Mouse (Mus musculus) MEL (cell line): ENCODE data around the gene Gm1123. TPM values are rescaled to one million over a fixed set of nuclear protein-coding genes. Genes with fewer than 3 reads are reported as not detected.

Experiments used
- DNase-seq: peaks from one replicate; pipeline ENCODE4 v3.0.0; 2011; ENCODE audit warnings: low read depth, low spot score
- H3K27ac ChIP-seq: 2 replicates; pipeline ENCODE4 v1.5.1; 2012; ENCODE audit warnings: low read depth, mild to moderate bottlenecking, control low read depth, low read length, moderate library complexity; ENCODE audit not compliant: control insufficient read depth
- H3K27me3 ChIP-seq, 2 experiments: fragments of 150-350 bp in 1 of 2; sonication (generic) in 1 of 2; 2 replicates each; pipeline ENCODE4 v1.6.1; 2012; ENCODE audit warnings: low read length in 2 of 2, mild to moderate bottlenecking in 2 of 2, improper control_type of control experiment in 1 of 2, moderate library complexity in 1 of 2; ENCODE audit not compliant: insufficient read depth in 2 of 2, control insufficient read depth in 1 of 2
- H3K36me3 ChIP-seq, 2 experiments: 2 replicates each; pipeline ENCODE4 v1.6.1; 2012 to 2014; ENCODE audit warnings: low read length in 2 of 2, improper control_type of control experiment in 1 of 2, inconsistent platforms in 1 of 2, mild to moderate bottlenecking in 1 of 2; ENCODE audit not compliant: insufficient read depth in 2 of 2, control insufficient read depth in 1 of 2
- H3K4me1 ChIP-seq, 2 experiments: fragments of 150-350 bp in 1 of 2; sonication (generic) in 1 of 2; 2 replicates each; pipeline ENCODE4 v1.6.1; 2012; ENCODE audit warnings: low read length in 2 of 2, improper control_type of control experiment in 1 of 2, mild to moderate bottlenecking in 1 of 2; ENCODE audit not compliant: insufficient read depth in 2 of 2, control insufficient read depth in 1 of 2
- H3K4me3 ChIP-seq, 2 experiments: fragments of 150-350 bp in 1 of 2; sonication (generic) in 1 of 2; 2 replicates each; pipeline ENCODE4 v1.5.1; 2012; ENCODE audit warnings: low read depth in 2 of 2, low read length in 2 of 2, mild to moderate bottlenecking in 2 of 2, moderate library complexity in 2 of 2, control low read depth in 1 of 2, improper control_type of control experiment in 1 of 2; ENCODE audit not compliant: control insufficient read depth in 1 of 2, insufficient read depth in 1 of 2
- H3K79me2 ChIP-seq: 2 replicates; pipeline ENCODE4 v1.6.1; 2012; ENCODE audit warnings: mild to moderate bottlenecking, low read length, moderate library complexity; ENCODE audit not compliant: control insufficient read depth, poor library complexity, insufficient read depth
- H3K9ac ChIP-seq: 2 replicates; pipeline ENCODE4 v1.6.1; 2012; ENCODE audit warnings: low read depth, mild to moderate bottlenecking, control low read depth, low read length, moderate library complexity; ENCODE audit not compliant: control insufficient read depth, poor library complexity, severe bottlenecking
- H3K9me3 ChIP-seq: fragments of 150-350 bp; sonication (generic); replicated peaks from 2 replicates; pipeline ENCODE4 v1.6.1; 2012; ENCODE audit warnings: mild to moderate bottlenecking, low read length, improper control_type of control experiment, moderate library complexity; ENCODE audit not compliant: insufficient read depth
- BHLHE40 ChIP-seq: IDR thresholded peaks from 2 replicates; pipeline ENCODE4 v1.6.1; 2012; ENCODE audit warnings: low read depth, mild to moderate bottlenecking, inconsistent platforms, low read length, improper control_type of control experiment, borderline replicate concordance
- CHD1 ChIP-seq: IDR thresholded peaks from 2 replicates; pipeline ENCODE4 v1.6.1; 2012; ENCODE audit warnings: low read depth, mild to moderate bottlenecking, inconsistent platforms, low read length, improper control_type of control experiment
- CTCF ChIP-seq, 3 experiments: IDR thresholded peaks in 2 of 3; conservative IDR thresholded peaks in 1 of 3; 2 replicates each; pipeline ENCODE4 v1.5.1; 2011 to 2012; ENCODE audit warnings: low read length in 3 of 3, low read depth in 2 of 3, mild to moderate bottlenecking in 2 of 3, improper control_type of control experiment in 1 of 3, inconsistent platforms in 1 of 3, mixed read lengths in 1 of 3, moderate library complexity in 1 of 3; ENCODE audit not compliant: control insufficient read depth in 1 of 3, insufficient read depth in 1 of 3, poor library complexity in 1 of 3, severe bottlenecking in 1 of 3
- EP300 ChIP-seq, 2 experiments: IDR thresholded peaks; 2 replicates each; pipeline ENCODE4 v1.6.1; 2011; ENCODE audit warnings: improper control_type of control experiment in 2 of 2, low read length in 2 of 2, low read depth in 1 of 2, mild to moderate bottlenecking in 1 of 2
- ETS1 ChIP-seq: IDR thresholded peaks from 2 replicates; pipeline ENCODE4 v1.6.1; 2012; ENCODE audit warnings: low read depth, mild to moderate bottlenecking, inconsistent platforms, low read length, improper control_type of control experiment, moderate library complexity
- GATA1 ChIP-seq: IDR thresholded peaks from 2 replicates; pipeline ENCODE4 v1.6.1; 2011; ENCODE audit warnings: low read depth, low read length, improper control_type of control experiment
- HCFC1 ChIP-seq: IDR thresholded peaks from 2 replicates; pipeline ENCODE4 v1.6.1; 2012; ENCODE audit warnings: low read depth, mild to moderate bottlenecking, inconsistent platforms, low read length, improper control_type of control experiment, moderate library complexity
- JUND ChIP-seq: IDR thresholded peaks from 2 replicates; pipeline ENCODE4 v1.6.1; 2011; ENCODE audit warnings: low read depth, mild to moderate bottlenecking, improper control_type of control experiment, low read length
- KAT2A ChIP-seq: conservative IDR thresholded peaks from 2 replicates; pipeline ENCODE4 v1.6.1; 2012; ENCODE audit warnings: low read depth, low read length, improper control_type of control experiment, inconsistent platforms
- MAFK ChIP-seq: IDR thresholded peaks from 2 replicates; pipeline ENCODE4 v1.6.1; 2011; ENCODE audit warnings: low read depth, mild to moderate bottlenecking, low read length, improper control_type of control experiment, borderline replicate concordance
- MAX ChIP-seq: IDR thresholded peaks from 2 replicates; pipeline ENCODE4 v1.6.1; 2011; ENCODE audit warnings: low read length, improper control_type of control experiment
- MAZ ChIP-seq: IDR thresholded peaks from 2 replicates; pipeline ENCODE4 v1.6.1; 2012; ENCODE audit warnings: low read depth, mild to moderate bottlenecking, inconsistent platforms, low read length, improper control_type of control experiment
- MXI1 ChIP-seq: IDR thresholded peaks from 2 replicates; pipeline ENCODE4 v1.6.1; 2011; ENCODE audit warnings: mild to moderate bottlenecking, low read depth, low read length, improper control_type of control experiment
- MYB ChIP-seq: IDR thresholded peaks from 2 replicates; pipeline ENCODE4 v1.6.1; 2011; ENCODE audit warnings: mild to moderate bottlenecking, low read depth, low read length, improper control_type of control experiment
- MYC ChIP-seq: IDR thresholded peaks from 2 replicates; pipeline ENCODE4 v1.6.1; 2011; ENCODE audit warnings: low read depth, mild to moderate bottlenecking, low read length, improper control_type of control experiment, moderate library complexity
- NELFE ChIP-seq: IDR thresholded peaks from 2 replicates; pipeline ENCODE4 v1.6.1; 2011; ENCODE audit warnings: low read depth, low read length, improper control_type of control experiment
- NRF1 ChIP-seq: IDR thresholded peaks from 2 replicates; pipeline ENCODE4 v1.6.1; 2014; ENCODE audit warnings: low read depth, mild to moderate bottlenecking, inconsistent platforms, low read length, improper control_type of control experiment, moderate library complexity; ENCODE audit not compliant: poor library complexity, insufficient read depth, severe bottlenecking
- POLR2AphosphoS2 ChIP-seq: IDR thresholded peaks from 2 replicates; pipeline ENCODE4 v1.6.1; 2011; ENCODE audit warnings: low read length, improper control_type of control experiment
- RAD21 ChIP-seq: IDR thresholded peaks from 2 replicates; pipeline ENCODE4 v1.6.1; 2011; ENCODE audit warnings: mild to moderate bottlenecking, low read depth, low read length, improper control_type of control experiment
- RCOR1 ChIP-seq: IDR thresholded peaks from 2 replicates; pipeline ENCODE4 v1.6.1; 2012; ENCODE audit warnings: low read depth, mild to moderate bottlenecking, inconsistent platforms, low read length, improper control_type of control experiment
- SMC3 ChIP-seq: IDR thresholded peaks from 2 replicates; pipeline ENCODE4 v1.6.1; 2011; ENCODE audit warnings: low read depth, low read length, improper control_type of control experiment
- TAL1 ChIP-seq: IDR thresholded peaks from 2 replicates; pipeline ENCODE4 v1.6.1; 2012; ENCODE audit warnings: mild to moderate bottlenecking, inconsistent platforms, low read length, moderate library complexity, mixed read lengths
- TBP ChIP-seq: IDR thresholded peaks from 2 replicates; pipeline ENCODE4 v1.8.0; 2011; ENCODE audit warnings: low read depth, low read length, improper control_type of control experiment
- TCF12 ChIP-seq: IDR thresholded peaks from 2 replicates; pipeline ENCODE4 v1.6.1; 2014; ENCODE audit warnings: low read depth, mild to moderate bottlenecking, inconsistent platforms, low read length, improper control_type of control experiment, moderate library complexity
- ZC3H11A ChIP-seq: IDR thresholded peaks from 2 replicates; pipeline ENCODE4 v1.6.1; 2012; ENCODE audit warnings: low read depth, mild to moderate bottlenecking, inconsistent platforms, low read length, improper control_type of control experiment
- ZKSCAN1 ChIP-seq: IDR thresholded peaks from 2 replicates; pipeline ENCODE4 v1.6.1; 2012; ENCODE audit warnings: low read depth, mild to moderate bottlenecking, inconsistent platforms, low read length, improper control_type of control experiment, moderate library complexity
- ZMIZ1 ChIP-seq: IDR thresholded peaks from 2 replicates; pipeline ENCODE4 v1.6.1; 2012; ENCODE audit warnings: low read depth, mild to moderate bottlenecking, inconsistent platforms, low read length, improper control_type of control experiment, moderate library complexity
- ZNF384 ChIP-seq: IDR thresholded peaks from 2 replicates; pipeline ENCODE4 v1.6.1; 2012; ENCODE audit warnings: low read depth, mild to moderate bottlenecking, inconsistent platforms, low read length, improper control_type of control experiment
- polyA plus RNA-seq, 2 experiments: library from polyadenylated mRNA; stranded (reverse) in 1 of 2; unstranded in 1 of 2; fragments of >175 nt in 1 of 2; fragments of >200 nt in 1 of 2; gene quantifications; 2 replicates each; pipeline versions ENCODE4 v1.2.1 to v1.2.4; 2012; ENCODE audit warnings: low replicate concordance in 2 of 2, low read depth in 1 of 2; ENCODE audit not compliant: insufficient read length in 2 of 2, insufficient read depth in 1 of 2, missing spikeins in 1 of 2
- total RNA-seq: library from RNA; depleted of rRNA; stranded (reverse); fragments of 300-350 nt; gene quantifications from 2 replicates; pipeline ENCODE4 v1.2.3, GENCODE M21; 2012

The Gm1123 gene
- total and polyA plus RNA-seq, 3 experiments: not detected

GRCm38 (mm10) chr9:99072538-99072937 is 37.0 kb upstream of the Gm1123 start:
- Histone ChIP-seq H3K4me1 (peaks cover 0 to 5% of the 10 kb centered on the region in 2 experiments; a peak in 2 of 4 replicates), H3K4me3 (no peak overlapping the region), H3K79me2 (no peaks in the 10 kb centered on the region), H3K27me3 (no peaks in the 10 kb centered on the region), H3K36me3 (no peaks in the 10 kb centered on the region; a peak in 2 of 4 replicates), H3K9me3 (no peaks in the 10 kb centered on the region), H3K27ac (no peak overlapping the region), H3K9ac (no peak overlapping the region)
- DNase-seq: peak; percentile 32
- TF ChIP-seq CHD1: no peak
- no peak for TF ChIP-seq MAZ
- no peak for TF ChIP-seq MYC
- TF ChIP-seq MXI1: no peak
- TF ChIP-seq, all 39 proteins: peak for 0

- no peaks in the 10 kb centered on the region for H3K4me1 ChIP-seq
- H3K27me3 ChIP-seq: no peaks in the 10 kb centered on the region
- H3K36me3 ChIP-seq: peaks cover 0 to 3% of the 10 kb centered on the region in 2 experiments; a peak in 1 of 4 replicates
- TF ChIP-seq KAT2A (no peak), ZKSCAN1 (no peak), TAL1 (no peak), MAFK (no peak), RAD21 (no peak), ZC3H11A (no peak), ZMIZ1 (no peak), POLR2AphosphoS2 (no peak), MAX (no peak), NRF1 (no peak), GATA1 (no peak), MYC (no peak), CHD1 (no peak), TCF12 (no peak)
- no peaks in the 10 kb centered on the region for H3K79me2 ChIP-seq
- H3K27ac ChIP-seq: no peak overlapping the region
- H3K9ac ChIP-seq: no peak overlapping the region
- H3K9me3 ChIP-seq: no peaks in the 10 kb centered on the region
- no peak overlapping the region for H3K4me3 ChIP-seq
- no peak for DNase-seq
These were observed 29.8 kb upstream of the Gm1123 start for GRCm38 (mm10) chr9:99065311-99065710.

- Histone ChIP-seq H3K9me3 (no peaks in the 10 kb centered on the region), H3K79me2 (no peaks in the 10 kb centered on the region), H3K4me3 (no peak overlapping the region), H3K27ac (no peak overlapping the region), H3K27me3 (no peaks in the 10 kb centered on the region), H3K4me1 (no peaks in the 10 kb centered on the region), H3K36me3 (peaks cover 0 to 3% of the 10 kb centered on the region in 2 experiments; a peak in 1 of 4 replicates), H3K9ac (no peak overlapping the region)
- DNase-seq: peak; percentile 79
- TF ChIP-seq RCOR1 (no peak), SMC3 (peak; percentile 82), ZNF384 (no peak), JUND (no peak), TBP (no peak), TCF12 (no peak), CTCF (IDR thresholded peaks at IDR 0.05 in 2 of 3, conservative IDR thresholded peaks at IDR 0.05 in 1 of 3; ENCODE audit: control insufficient read depth in 1 of 3, insufficient read depth in 1 of 3, low read depth in 2 of 3, low read length in 3 of 3, poor library complexity in 1 of 3, severe bottlenecking in 1 of 3) (peak in 2 of 3 experiments; percentile 29 to 69; a peak in 4 of 6 replicates), RAD21 (peak; percentile 90), ZC3H11A (peak; percentile 82), BHLHE40 (no peak), ETS1 (no peak), HCFC1 (no peak), MAZ (no peak), NELFE (no peak), MYB (no peak), EP300 (IDR thresholded peaks at IDR 0.05; ENCODE audit: low read depth in 1 of 2, low read length in 2 of 2) (no peak)
These were observed 28.7 kb upstream of the Gm1123 start for GRCm38 (mm10) chr9:99064216-99064615.
